In genomic region chr10:81259225-81259884, GRCm38 (mm10) we compare ENCODE assay signal across 13 mouse cellular contexts. TPM values are rescaled to one million over a fixed set of nuclear protein-coding genes. Genes with fewer than 3 reads are reported as not detected.
A peak's percentile ranks its signal among the peaks of the same experiment; 100 is the strongest.
DNase-seq lines count a peak whose midpoint lies in the region; ATAC-seq lines count a peak whose summit lies in the region.
"Had no signal": no experiment of that assay in that cellular context is flagged by ENCODE, and none has a peak within 500 bp of the region (broad histone marks: within the 10 kb centered on the region; RNA-seq: fewer than 3 reads in every experiment).

No protein-coding gene starts in this region.

- H3K4me1 ChIP-seq in heart, embryonic 13.5 days = peaks cover 18% of the 10 kb centered on the region
- H3K4me1 ChIP-seq in hindbrain, embryonic 11.5 days (replicated peaks; ENCODE audit: control insufficient read depth, insufficient read depth, low read length) = no peaks in the 10 kb centered on the region; the same call in 1 of the 2 replicates
- H3K4me1 ChIP-seq in midbrain, embryonic 16.5 days (ENCODE audit: control insufficient read depth, insufficient read depth, low read length) = peaks cover 16% of the 10 kb centered on the region

- peak overlapping the region; percentile 33 for H3K9ac ChIP-seq in heart, embryonic 13.5 days
- no peak overlapping the region for H3K9ac ChIP-seq in hindbrain, embryonic 11.5 days (ENCODE audit: low read depth, low read length)
- 0 out of 2 replicates have a peak overlapping the region, but pooled peaks have one; percentile 2 for H3K9ac ChIP-seq in midbrain, embryonic 16.5 days (ENCODE audit: low read depth, low read length)

- 41% methylated on average over 21 of the region's 21 CpGs for WGBS in heart, embryonic 13.5 days
- 36% methylated on average over 21 of the region's 21 CpGs for WGBS in hindbrain, embryonic 11.5 days
- 42% methylated on average over 21 of the region's 21 CpGs for WGBS in midbrain, embryonic 16.5 days

- H3K27ac ChIP-seq in heart, embryonic 13.5 days (replicated peaks) = no peak overlapping the region
- no peak overlapping the region for H3K27ac ChIP-seq in hindbrain, embryonic 11.5 days (ENCODE audit: low read depth, low read length)
- no peak overlapping the region for H3K27ac ChIP-seq in midbrain, embryonic 16.5 days (ENCODE audit: low read length)

- peak overlapping the region; percentile 8; the same call in 1 of the 2 replicates for H3K4me3 ChIP-seq in heart, embryonic 13.5 days
- no peak overlapping the region for H3K4me3 ChIP-seq in hindbrain, embryonic 11.5 days (ENCODE audit: low read depth, low read length)
- H3K4me3 ChIP-seq in midbrain, embryonic 16.5 days (ENCODE audit: low read depth, low read length) = no peak overlapping the region

- intact Hi-C loops in heart, postnatal 14 days (cut with DNase I) = no loop called here
- intact Hi-C loops in gastrocnemius, postnatal 36 days (cut with DNase I) = no loop called here

- peaks cover 7% of the 10 kb centered on the region; the same call in 1 of the 2 replicates for H3K9me3 ChIP-seq in heart, embryonic 13.5 days
- no peaks in the 10 kb centered on the region for H3K9me3 ChIP-seq in hindbrain, embryonic 11.5 days (ENCODE audit: control insufficient read depth, low read length)
- H3K9me3 ChIP-seq in midbrain, embryonic 16.5 days (replicated peaks; ENCODE audit: control insufficient read depth, low read length, poor library complexity, severe bottlenecking) = 0 out of 2 replicates have a peak, but pooled peaks cover 3% of the 10 kb centered on the region

- peaks cover 69% of the 10 kb centered on the region for H3K27me3 ChIP-seq in heart, embryonic 13.5 days (replicated peaks)
- peaks cover 35% of the 10 kb centered on the region for H3K27me3 ChIP-seq in hindbrain, embryonic 11.5 days (ENCODE audit: control insufficient read depth, insufficient read depth, low read length)
- peaks cover 28% of the 10 kb centered on the region for H3K27me3 ChIP-seq in midbrain, embryonic 16.5 days (ENCODE audit: control insufficient read depth, insufficient read depth, low read depth, low read length)

- no peak for DNase-seq in heart, postnatal 14 days
- peak; percentile 47 for DNase-seq in brain, adult 2 months (ENCODE audit: low read depth, low spot score)
- no peak for DNase-seq in hindbrain, embryonic 11.5 days (ENCODE audit: low spot score)
- DNase-seq in liver = no peak
- DNase-seq in adrenal gland, adult 2 months = no peak
- no peak for DNase-seq in gastrocnemius, postnatal 36 days
- DNase-seq: adrenal gland, postnatal 25 days; cerebellum, adult 9-10 months; kidney, adult 9 months; lung, postnatal 10 days; thymus, postnatal 4 days had no signal

- H3K36me3 ChIP-seq in heart, embryonic 13.5 days = peaks cover 36% of the 10 kb centered on the region
- no peaks in the 10 kb centered on the region for H3K36me3 ChIP-seq in hindbrain, embryonic 11.5 days (ENCODE audit: control insufficient read depth, insufficient read depth, low read length)
- 0 out of 2 replicates have a peak, but pooled peaks cover 4% of the 10 kb centered on the region for H3K36me3 ChIP-seq in midbrain, embryonic 16.5 days (ENCODE audit: control insufficient read depth, insufficient read depth, low read length)

- no peak overlapping the region for H3K4me2 ChIP-seq in heart, embryonic 13.5 days
- no peak overlapping the region for H3K4me2 ChIP-seq in hindbrain, embryonic 11.5 days (replicated peaks; ENCODE audit: low read depth, low read length)
- peak overlapping the region; percentile 21; the same call in 1 of the 2 replicates for H3K4me2 ChIP-seq in midbrain, embryonic 16.5 days (ENCODE audit: low read length)

- ATAC-seq in heart, embryonic 13.5 days (ENCODE audit: extremely low read depth, insufficient number of reproducible peaks, low FRiP score, low TSS enrichment) = no peak
- ATAC-seq in hindbrain, embryonic 11.5 days (ENCODE audit: low FRiP score) = peak; percentile 16; the same call in 1 of the 2 replicates
- ATAC-seq in midbrain, embryonic 16.5 days = 0 out of 2 replicates have a peak, but pooled peaks have one; percentile 9

RNA-seq across cellular contexts. Expression of gene Matk, which starts 6.6 kb away (rescaled TPM):
- 1.6 and 1.9 TPM in 2 replicates for polyA plus RNA-seq in heart, embryonic 13.5 days (2015; fragmentation: Nextera tagmentation; extraction: Ambion mirVana)
- total RNA-seq in heart, postnatal 14 days (2021) = under 1 TPM; 0.26 to 0.51 TPM
- 3.1 and 3.3 TPM in 2 replicates for polyA plus RNA-seq in hindbrain, embryonic 11.5 days (2014; fragmentation: Nextera tagmentation; extraction: Ambion mirVana)
- 43.3 and 67.9 TPM in 2 replicates for polyA plus RNA-seq in midbrain, embryonic 16.5 days (2015; fragmentation: Nextera tagmentation; extraction: Ambion mirVana)
- total RNA-seq in adrenal gland, adult 2 months (2021) = under 1 TPM; 0.69 to 0.73 TPM
- polyA plus RNA-seq in adrenal gland, adult 2 months (2012; rRNA removed) = 0.86 and 1.0 TPM in 2 replicates
- under 1 TPM in 1 of 2 experiments, not detected in 1; 0.22 TPM for total RNA-seq in gastrocnemius, postnatal 36 days (2021)

RNA-seq across cellular contexts. Expression of gene Mrpl54, which starts 7.4 kb away (rescaled TPM):
- 244 and 260 TPM in 2 replicates for polyA plus RNA-seq in heart, embryonic 13.5 days (2015; fragmentation: Nextera tagmentation; extraction: Ambion mirVana)
- 10 to 100 TPM; 83.0 to 96.2 TPM for total RNA-seq in heart, postnatal 14 days (2021)
- 179 and 182 TPM in 2 replicates for polyA plus RNA-seq in hindbrain, embryonic 11.5 days (2014; fragmentation: Nextera tagmentation; extraction: Ambion mirVana)
- 128 and 130 TPM in 2 replicates for polyA plus RNA-seq in midbrain, embryonic 16.5 days (2015; fragmentation: Nextera tagmentation; extraction: Ambion mirVana)
- total RNA-seq in adrenal gland, adult 2 months (2021) = 100 to 1,000 TPM; 123 to 131 TPM
- polyA plus RNA-seq in adrenal gland, adult 2 months (2012; rRNA removed) = 193 and 221 TPM in 2 replicates
- total RNA-seq in gastrocnemius, postnatal 36 days (2021) = 10 to 100 TPM; 90.6 to 91.0 TPM

RNA-seq across cellular contexts. Expression of gene Apba3, which starts 7.4 kb away (rescaled TPM):
- polyA plus RNA-seq in heart, embryonic 13.5 days (2015; fragmentation: Nextera tagmentation; extraction: Ambion mirVana) = 45.4 and 51.4 TPM in 2 replicates
- 10 to 100 TPM; 85.5 to 97.2 TPM for total RNA-seq in heart, postnatal 14 days (2021)
- 32.1 and 33.5 TPM in 2 replicates for polyA plus RNA-seq in hindbrain, embryonic 11.5 days (2014; fragmentation: Nextera tagmentation; extraction: Ambion mirVana)
- polyA plus RNA-seq in midbrain, embryonic 16.5 days (2015; fragmentation: Nextera tagmentation; extraction: Ambion mirVana) = 28.8 and 33.8 TPM in 2 replicates
- 100 to 1,000 TPM in 1 of 2 experiments, 10 to 100 TPM in 1; 83.5 to 121 TPM for total RNA-seq in adrenal gland, adult 2 months (2021)
- polyA plus RNA-seq in adrenal gland, adult 2 months (2012; rRNA removed) = 165 and 188 TPM in 2 replicates
- total RNA-seq in gastrocnemius, postnatal 36 days (2021) = 100 to 1,000 TPM in 1 of 2 experiments, 10 to 100 TPM in 1; 98.5 to 102 TPM

RNA-seq across cellular contexts. Expression of gene Zfr2, which starts 26.4 kb away (rescaled TPM):
- polyA plus RNA-seq in heart, embryonic 13.5 days (2015; fragmentation: Nextera tagmentation; extraction: Ambion mirVana) = 4.1 and 6.5 TPM in 2 replicates
- 1 to 10 TPM; 2.7 to 3.4 TPM for total RNA-seq in heart, postnatal 14 days (2021)
- 3.4 and 4.3 TPM in 2 replicates for polyA plus RNA-seq in hindbrain, embryonic 11.5 days (2014; fragmentation: Nextera tagmentation; extraction: Ambion mirVana)
- 26.5 and 31.0 TPM in 2 replicates for polyA plus RNA-seq in midbrain, embryonic 16.5 days (2015; fragmentation: Nextera tagmentation; extraction: Ambion mirVana)
- total RNA-seq in adrenal gland, adult 2 months (2021) = 10 to 100 TPM; 12.6 to 14.1 TPM
- 38.7 and 47.5 TPM in 2 replicates for polyA plus RNA-seq in adrenal gland, adult 2 months (2012; rRNA removed)
- 1 to 10 TPM; 1.9 TPM for total RNA-seq in gastrocnemius, postnatal 36 days (2021)

RNA-seq across cellular contexts. Expression of gene Atcay, which starts 28.7 kb away (rescaled TPM):
- 0.43 and 0.53 TPM in 2 replicates for polyA plus RNA-seq in heart, embryonic 13.5 days (2015; fragmentation: Nextera tagmentation; extraction: Ambion mirVana)
- under 1 TPM; 0.12 TPM for total RNA-seq in heart, postnatal 14 days (2021)
- polyA plus RNA-seq in hindbrain, embryonic 11.5 days (2014; fragmentation: Nextera tagmentation; extraction: Ambion mirVana) = 22.8 and 23.8 TPM in 2 replicates
- 96.8 and 102 TPM in 2 replicates for polyA plus RNA-seq in midbrain, embryonic 16.5 days (2015; fragmentation: Nextera tagmentation; extraction: Ambion mirVana)
- 1 to 10 TPM; 2.4 to 3.8 TPM for total RNA-seq in adrenal gland, adult 2 months (2021)
- 1.4 and 1.6 TPM in 2 replicates for polyA plus RNA-seq in adrenal gland, adult 2 months (2012; rRNA removed)
- not detected for total RNA-seq in gastrocnemius, postnatal 36 days (2021)

Comparison
In these comparisons a context has a peak if more than half of its experiments do, and no peak if none do; other contexts are left out.
1. RNA of gene Matk, which starts 6.6 kb away (polyA plus RNA-seq): 43.3 to 67.9 TPM in midbrain, embryonic 16.5 days; 3.1 to 3.3 TPM in hindbrain, embryonic 11.5 days, 1.6 to 1.9 TPM in heart, embryonic 13.5 days and 0.86 to 1.0 TPM in adrenal gland, adult 2 months; every median in the first group is over 10 times any median in the second.